Mouse (Mus musculus) limb, embryonic 12.5 days (tissue): ENCODE measurements at regions not wholly inside any gene's neighbourhood (a gene's known extent, or its start where the extent isn't known, plus 50 kb on each side); places are given as distances from the start of the nearest gene placed in this dataset.

Source experiments
- ATAC-seq: fragments of 200-750 bp; cut with Nextera tagmentation; 2 replicates; pipeline ENCODE4 v1.8.0; 2017; ENCODE audit warnings: low read depth, moderate TSS enrichment; ENCODE audit not compliant: insufficient number of reproducible peaks, insufficient read depth, low FRiP score, low TSS enrichment
- H3K27ac ChIP-seq: fragments of 300-500 bp; sonication (generic); 2 replicates; pipeline ENCODE4 v1.5.1; 2016; ENCODE audit warnings: mild to moderate bottlenecking, moderate library complexity
- H3K27me3 ChIP-seq: fragments of 300-500 bp; sonication (generic); 2 replicates; pipeline ENCODE4 v1.6.1; 2016; ENCODE audit warnings: mild to moderate bottlenecking, moderate library complexity
- H3K36me3 ChIP-seq: fragments of 300-500 bp; sonication (generic); 2 replicates; pipeline ENCODE4 v1.6.1; 2016; ENCODE audit warnings: mild to moderate bottlenecking, moderate library complexity
- H3K4me1 ChIP-seq: fragments of 300-500 bp; sonication (generic); replicated peaks from 2 replicates; pipeline ENCODE4 v1.6.1; 2016
- H3K4me2 ChIP-seq: fragments of 300-500 bp; sonication (generic); 2 replicates; pipeline ENCODE4 v1.6.1; 2016; ENCODE audit warnings: mild to moderate bottlenecking, moderate library complexity
- H3K4me3 ChIP-seq: fragments of 300-500 bp; sonication (generic); replicated peaks from 2 replicates; pipeline ENCODE4 v1.5.1; 2016; ENCODE audit warnings: mild to moderate bottlenecking
- H3K9ac ChIP-seq: fragments of 300-500 bp; sonication (generic); replicated peaks from 2 replicates; pipeline ENCODE4 v1.6.1; 2016; ENCODE audit warnings: mild to moderate bottlenecking, moderate library complexity
- H3K9me3 ChIP-seq: fragments of 300-500 bp; sonication (generic); 2 replicates; pipeline ENCODE4 v1.6.1; 2016; ENCODE audit warnings: mild to moderate bottlenecking, moderate library complexity
- WGBS: fragments of 180-500 bp; shearing (Covaris S2); methylation state at CpG from one replicate; pipeline ENCODE4 v1.1.7; 2016; 5-methylcytosine and 5-hydroxymethylcytosine counted together

DNA sequence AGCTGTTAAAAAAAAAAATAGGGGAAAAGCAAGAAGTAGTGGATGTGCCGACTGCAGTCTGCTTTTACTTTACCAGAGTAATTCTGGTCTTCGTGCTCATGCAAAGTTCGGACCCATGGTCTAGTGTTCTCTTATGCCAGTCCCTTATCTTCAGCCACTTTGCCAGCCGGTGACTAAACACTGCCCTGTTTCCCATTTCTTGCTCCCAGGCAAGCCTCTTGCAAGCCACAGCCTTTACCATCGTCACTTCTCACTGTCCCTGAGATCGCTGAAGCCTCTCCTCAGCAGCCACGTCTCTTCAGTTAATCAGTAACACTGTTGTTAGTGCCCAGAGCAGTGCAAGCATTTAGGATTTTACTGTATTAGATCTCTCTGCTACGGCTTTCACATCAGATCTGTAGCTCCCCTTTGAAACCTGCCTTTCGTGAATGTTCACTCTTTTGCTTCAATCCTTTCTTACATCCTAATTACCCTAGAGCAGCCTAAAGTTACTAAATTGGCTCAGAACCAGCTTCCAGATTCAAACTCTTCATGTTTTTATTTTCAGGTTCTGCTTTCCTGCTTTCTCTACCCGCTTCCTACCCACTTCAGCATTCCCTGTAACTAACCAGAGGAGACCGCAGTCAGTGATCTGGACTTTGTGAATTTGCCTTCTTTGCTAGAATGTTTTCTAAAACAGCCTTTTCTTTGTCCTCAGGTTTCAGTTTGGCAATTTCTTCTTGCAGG lies 184.5 kb upstream of the Emcn start:
- no peak overlapping the region for H3K4me3 ChIP-seq
- WGBS = 70% methylated on average over 11 of the region's 11 CpGs
- no peak overlapping the region for H3K27ac ChIP-seq

DNA sequence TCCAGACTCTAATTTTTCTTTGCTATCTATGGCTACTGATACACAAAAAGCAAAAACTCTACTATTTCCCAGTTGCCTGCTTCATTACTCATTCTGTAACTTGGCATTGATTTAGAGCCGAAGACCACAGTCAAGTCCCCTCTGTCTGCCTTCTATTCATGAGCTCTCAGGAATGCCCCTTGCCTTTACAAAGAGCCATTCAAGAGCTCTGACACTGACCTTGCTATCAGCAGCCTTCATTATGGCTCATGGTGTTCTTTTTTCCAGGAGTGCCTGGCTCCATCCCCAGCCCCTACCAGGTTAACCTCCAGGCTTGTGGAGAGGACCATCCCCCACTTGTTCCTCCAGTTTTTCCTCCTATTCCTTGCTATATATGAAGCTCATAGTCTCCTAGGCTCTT lies 151.8 kb upstream of the Emcn start:
- no peaks in the 10 kb centered on the region for H3K4me1 ChIP-seq
- WGBS = 94% methylated on average over 1 of the region's 1 CpGs
- no peaks in the 10 kb centered on the region for H3K36me3 ChIP-seq
- H3K27me3 ChIP-seq = no peaks in the 10 kb centered on the region
- H3K4me3 ChIP-seq = no peak overlapping the region
- H3K9me3 ChIP-seq = no peaks in the 10 kb centered on the region
- H3K27ac ChIP-seq = no peak overlapping the region
- no peak overlapping the region for H3K4me2 ChIP-seq
- no peak for ATAC-seq
- H3K9ac ChIP-seq = no peak overlapping the region

More for the DNA sequence above, 184.5 kb upstream of the Emcn start:
- ATAC-seq = no peak
- H3K36me3 ChIP-seq = no peaks in the 10 kb centered on the region
- no peaks in the 10 kb centered on the region for H3K4me1 ChIP-seq
- H3K4me2 ChIP-seq = no peak overlapping the region
- no peak overlapping the region for H3K9ac ChIP-seq
- no peaks in the 10 kb centered on the region for H3K9me3 ChIP-seq
- no peaks in the 10 kb centered on the region for H3K27me3 ChIP-seq

DNA sequence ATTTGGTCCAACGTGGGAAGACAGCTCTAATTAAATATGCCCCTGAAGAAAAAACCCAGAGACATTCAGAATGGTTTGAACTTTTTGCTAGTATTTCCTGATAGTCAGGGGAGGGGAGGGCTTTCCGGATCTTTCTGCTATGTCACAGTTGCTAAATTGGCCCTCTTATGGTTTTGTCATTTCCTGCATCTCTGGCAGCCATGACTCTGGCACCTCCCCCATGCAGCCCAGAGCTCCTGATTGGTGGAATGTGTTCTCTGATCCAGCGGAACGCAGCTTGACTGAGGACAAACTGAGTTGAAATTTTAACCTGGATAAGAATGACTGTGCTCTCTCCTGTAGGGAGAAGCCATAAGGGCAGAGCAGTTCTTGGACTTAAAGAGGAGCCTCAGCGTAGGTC lies 150.4 kb upstream of the Emcn start:
- ATAC-seq = no peak
- Histone ChIP-seq H3K27ac (no peak overlapping the region), H3K27me3 (no peaks in the 10 kb centered on the region), H3K9me3 (no peaks in the 10 kb centered on the region), H3K36me3 (no peaks in the 10 kb centered on the region), H3K9ac (no peak overlapping the region), H3K4me2 (no peak overlapping the region), H3K4me1 (no peaks in the 10 kb centered on the region), H3K4me3 (no peak overlapping the region)
- WGBS = 80% methylated on average over 5 of the region's 5 CpGs

DNA sequence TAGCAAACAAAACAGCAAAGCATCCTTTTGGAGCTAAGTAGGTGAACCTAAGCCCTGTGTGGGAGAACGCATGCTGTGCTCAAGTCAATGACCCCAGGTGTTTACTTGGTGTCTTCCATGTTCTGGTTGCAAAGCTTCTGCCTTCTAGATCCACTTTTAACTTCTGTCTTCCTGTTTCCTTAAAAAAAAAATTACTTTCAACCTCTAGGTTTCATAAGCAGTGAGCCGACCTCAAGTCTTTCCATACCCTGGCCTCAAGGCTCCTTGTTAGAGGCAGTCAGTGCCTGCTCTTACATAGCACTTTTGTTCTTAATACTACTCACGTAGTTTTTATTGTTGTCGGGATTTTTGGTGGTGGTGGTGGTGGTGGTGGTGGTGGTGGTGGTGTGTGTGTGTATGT lies 149.9 kb upstream of the Emcn start:
- Histone ChIP-seq H3K9ac (no peak overlapping the region), H3K4me1 (no peaks in the 10 kb centered on the region), H3K4me3 (no peak overlapping the region), H3K36me3 (no peaks in the 10 kb centered on the region), H3K27me3 (no peaks in the 10 kb centered on the region), H3K27ac (no peak overlapping the region), H3K4me2 (no peak overlapping the region), H3K9me3 (no peaks in the 10 kb centered on the region)
- ATAC-seq = no peak
- WGBS = 87% methylated on average over 4 of the region's 4 CpGs

DNA sequence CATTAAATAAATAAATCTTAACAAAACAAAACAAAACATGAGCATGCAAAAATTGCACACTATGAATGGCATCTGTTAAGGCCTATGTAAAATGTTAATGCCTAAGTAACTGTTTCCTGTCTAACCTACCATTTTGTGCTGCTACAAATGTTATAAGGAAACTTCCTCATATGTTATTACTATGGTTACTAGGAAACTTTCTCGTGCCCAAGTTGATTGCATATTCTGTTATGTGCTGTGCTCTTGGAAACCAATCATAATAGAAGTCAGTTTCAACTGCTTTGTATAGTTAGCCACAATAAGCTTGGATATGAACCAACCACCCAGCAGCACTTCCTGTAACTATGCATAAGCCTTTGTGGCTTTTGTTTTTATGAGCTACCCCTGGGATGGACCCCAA lies 147.0 kb upstream of the Emcn start:
- Histone ChIP-seq H3K27ac (no peak overlapping the region), H3K27me3 (no peaks in the 10 kb centered on the region), H3K4me3 (no peak overlapping the region), H3K4me2 (no peak overlapping the region), H3K4me1 (no peaks in the 10 kb centered on the region), H3K9ac (no peak overlapping the region), H3K36me3 (no peaks in the 10 kb centered on the region), H3K9me3 (no peaks in the 10 kb centered on the region)
- WGBS = 68% methylated on average over 1 of the region's 1 CpGs
- ATAC-seq = no peak

DNA sequence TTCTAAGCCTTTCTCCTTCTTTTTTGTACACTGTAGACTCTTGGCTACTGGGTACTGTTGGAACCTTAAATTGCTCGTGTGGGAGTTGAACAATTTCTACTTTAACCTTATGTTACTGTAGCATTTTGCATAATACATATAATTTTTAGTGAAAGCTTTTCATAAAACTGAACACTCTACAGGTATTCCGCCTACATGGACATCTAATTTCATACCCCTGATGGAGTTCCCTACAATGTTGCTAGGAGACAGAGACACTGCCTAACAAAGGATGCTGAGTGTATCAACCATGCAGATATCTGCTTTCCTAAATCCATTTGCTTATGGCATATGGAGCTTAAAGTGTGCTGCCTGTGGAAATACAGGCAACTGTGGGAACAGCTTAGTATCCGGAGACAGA lies 129.2 kb upstream of the Emcn start:
- Histone ChIP-seq H3K9ac (no peak overlapping the region), H3K4me2 (no peak overlapping the region), H3K4me3 (no peak overlapping the region), H3K9me3 (no peaks in the 10 kb centered on the region), H3K4me1 (no peaks in the 10 kb centered on the region), H3K27ac (no peak overlapping the region), H3K36me3 (no peaks in the 10 kb centered on the region), H3K27me3 (no peaks in the 10 kb centered on the region)
- no peak for ATAC-seq
- WGBS = 81% methylated on average over 3 of the region's 3 CpGs

DNA sequence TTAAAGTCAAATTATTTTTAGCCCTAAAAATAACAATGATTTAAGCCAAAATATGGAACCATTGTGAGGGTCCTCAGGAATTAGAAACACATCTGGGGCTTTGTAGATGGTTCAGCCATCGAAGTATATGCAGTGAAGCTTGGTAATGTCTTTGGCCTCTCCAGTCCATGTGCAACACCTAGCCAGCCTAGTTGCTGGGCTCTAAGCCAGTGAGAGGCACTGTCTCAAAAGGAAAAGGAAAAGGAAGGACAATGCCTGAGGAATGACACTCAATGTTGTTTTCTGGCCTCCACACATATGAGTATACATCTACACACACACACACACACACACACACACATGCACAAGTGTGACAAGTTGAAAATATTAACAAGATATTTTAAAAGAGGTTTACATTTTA lies 124.8 kb upstream of the Emcn start:
- 77% methylated on average over 1 of the region's 1 CpGs for WGBS
- H3K9ac ChIP-seq = no peak overlapping the region
- H3K4me2 ChIP-seq = no peak overlapping the region
- H3K4me1 ChIP-seq = no peaks in the 10 kb centered on the region
- H3K27ac ChIP-seq = no peak overlapping the region
- H3K9me3 ChIP-seq = no peaks in the 10 kb centered on the region
- H3K36me3 ChIP-seq = no peaks in the 10 kb centered on the region
- ATAC-seq = no peak
- H3K27me3 ChIP-seq = no peaks in the 10 kb centered on the region
- no peak overlapping the region for H3K4me3 ChIP-seq

DNA sequence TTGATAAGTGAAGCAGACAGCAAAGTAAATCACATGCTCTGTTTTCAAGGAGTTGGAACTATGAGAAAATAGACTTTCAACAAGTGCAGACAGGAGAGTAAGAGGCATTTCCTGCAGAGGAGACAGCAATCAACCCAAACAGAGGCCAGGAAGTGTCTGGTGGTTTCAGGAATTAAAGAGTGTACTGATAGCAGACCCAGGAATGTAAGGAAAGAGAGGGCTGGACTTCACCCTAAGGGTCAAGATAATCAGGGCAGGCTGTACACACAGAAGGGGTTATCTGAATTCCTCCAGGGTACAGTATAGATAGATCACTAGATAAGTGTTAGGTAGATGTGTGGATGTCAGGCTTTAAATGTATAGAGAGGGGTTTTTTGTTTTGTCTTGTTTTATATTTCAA lies 123.6 kb upstream of the Emcn start:
- Histone ChIP-seq H3K9ac (no peak overlapping the region), H3K4me3 (no peak overlapping the region), H3K4me1 (no peaks in the 10 kb centered on the region), H3K27ac (no peak overlapping the region), H3K36me3 (no peaks in the 10 kb centered on the region), H3K27me3 (no peaks in the 10 kb centered on the region), H3K9me3 (no peaks in the 10 kb centered on the region), H3K4me2 (no peak overlapping the region)
- no peak for ATAC-seq

DNA sequence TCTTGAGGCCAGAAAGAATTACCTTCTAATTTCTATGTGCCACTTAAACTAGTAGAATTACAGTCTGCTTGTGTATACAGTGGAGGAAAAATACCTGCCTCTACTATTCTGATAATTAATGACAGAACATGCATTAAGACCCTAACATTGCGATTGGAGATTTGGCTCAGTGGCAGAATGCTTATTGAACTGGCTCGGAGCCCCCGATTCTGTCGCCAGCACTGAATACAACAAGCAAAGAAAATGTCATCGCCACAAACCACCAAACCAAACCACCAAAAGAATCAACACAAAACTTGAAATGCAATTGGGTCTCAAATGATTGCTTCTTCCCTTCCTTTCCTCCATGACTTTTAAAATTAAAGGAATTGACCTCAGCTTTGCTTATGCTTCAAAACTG lies 122.9 kb upstream of the Emcn start:
- H3K4me3 ChIP-seq = no peak overlapping the region
- H3K27me3 ChIP-seq = no peaks in the 10 kb centered on the region
- H3K9ac ChIP-seq = no peak overlapping the region
- no peak overlapping the region for H3K27ac ChIP-seq
- no peaks in the 10 kb centered on the region for H3K36me3 ChIP-seq
- WGBS = 95% methylated on average over 5 of the region's 5 CpGs
- no peaks in the 10 kb centered on the region for H3K9me3 ChIP-seq
- no peak for ATAC-seq
- no peaks in the 10 kb centered on the region for H3K4me1 ChIP-seq
- no peak overlapping the region for H3K4me2 ChIP-seq

DNA sequence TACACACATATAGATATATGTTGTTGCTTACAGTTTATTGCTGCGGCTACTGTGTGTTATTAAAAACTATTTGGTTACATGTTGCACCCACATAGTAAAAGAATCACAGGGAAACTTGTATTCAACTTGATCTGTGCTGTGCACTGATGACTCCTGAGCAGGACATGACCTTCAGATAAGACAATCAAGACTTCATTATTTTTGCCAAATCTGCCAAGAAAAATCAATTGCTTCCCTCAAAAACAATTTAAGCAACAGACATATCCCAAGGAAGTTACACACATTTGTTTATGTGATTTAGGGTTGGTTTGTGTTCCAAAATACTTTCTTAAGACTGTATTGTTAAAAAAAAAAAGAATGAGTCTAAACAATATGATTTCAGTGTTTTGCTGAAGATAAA lies 114.7 kb upstream of the Emcn start:
- Histone ChIP-seq H3K4me3 (no peak overlapping the region), H3K27ac (no peak overlapping the region), H3K4me1 (no peaks in the 10 kb centered on the region), H3K4me2 (no peak overlapping the region), H3K36me3 (no peaks in the 10 kb centered on the region), H3K9ac (no peak overlapping the region), H3K9me3 (no peaks in the 10 kb centered on the region), H3K27me3 (no peaks in the 10 kb centered on the region)
- no peak for ATAC-seq
- 91% methylated on average over 1 of the region's 1 CpGs for WGBS

DNA sequence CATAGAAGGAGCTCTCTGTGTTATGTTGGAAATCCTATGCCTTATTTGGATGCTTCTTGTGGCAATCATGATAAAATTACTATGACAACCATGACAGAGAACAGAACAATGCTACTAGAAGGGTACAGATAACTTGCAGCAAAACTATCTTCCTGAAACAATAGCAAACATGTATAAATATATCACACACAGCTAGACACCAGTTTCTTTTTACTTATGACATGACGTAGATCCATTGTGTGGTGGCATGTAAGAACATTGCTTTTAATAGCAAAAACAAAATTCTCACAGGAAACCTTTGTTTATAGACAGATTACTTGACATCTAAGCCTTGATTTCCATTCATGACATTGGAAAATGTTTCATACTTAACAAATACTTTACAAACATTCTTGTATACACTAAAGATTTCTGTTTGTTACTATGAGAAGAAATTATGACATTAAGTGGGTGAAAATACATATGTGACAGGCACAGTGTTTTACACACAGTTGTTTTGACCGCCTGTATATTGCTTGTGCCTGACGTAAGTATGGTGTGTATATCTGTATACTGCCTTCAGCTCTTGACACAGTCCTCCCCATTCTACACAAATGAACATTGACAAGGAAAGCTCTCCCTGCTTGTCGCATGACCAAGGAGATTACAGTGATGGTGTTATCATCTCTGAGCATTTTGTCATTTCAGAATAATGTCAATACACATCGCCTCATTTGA lies 113.6 kb upstream of the Emcn start:
- Histone ChIP-seq H3K4me2 (no peak overlapping the region), H3K9ac (no peak overlapping the region), H3K4me3 (no peak overlapping the region), H3K27me3 (no peaks in the 10 kb centered on the region), H3K36me3 (no peaks in the 10 kb centered on the region), H3K9me3 (no peaks in the 10 kb centered on the region), H3K27ac (no peak overlapping the region), H3K4me1 (no peaks in the 10 kb centered on the region)
- ATAC-seq = no peak
- 90% methylated on average over 5 of the region's 5 CpGs for WGBS

DNA sequence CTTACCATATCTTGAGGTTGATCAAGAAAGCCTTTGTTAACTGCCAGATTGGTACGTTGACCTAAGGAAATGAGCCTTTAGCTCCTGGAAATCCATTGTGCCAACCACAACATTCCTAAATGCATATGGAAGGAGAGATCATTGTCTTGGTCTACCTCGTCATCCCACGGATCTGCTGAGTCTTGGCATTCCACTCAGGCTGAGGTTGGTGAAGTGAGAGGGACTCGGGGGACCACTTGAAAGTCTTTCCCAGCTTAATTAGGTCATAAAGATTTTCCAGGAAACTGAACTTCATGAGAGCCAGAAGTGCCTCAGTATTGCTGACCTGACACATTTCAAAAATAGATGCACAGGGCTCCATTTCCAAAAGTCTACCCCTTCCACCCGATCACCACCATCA lies 112.5 kb upstream of the Emcn start:
- Histone ChIP-seq H3K36me3 (no peaks in the 10 kb centered on the region), H3K27ac (no peak overlapping the region), H3K9me3 (no peaks in the 10 kb centered on the region), H3K4me1 (no peaks in the 10 kb centered on the region), H3K4me2 (no peak overlapping the region), H3K4me3 (no peak overlapping the region), H3K9ac (no peak overlapping the region), H3K27me3 (no peaks in the 10 kb centered on the region)
- WGBS = 66% methylated on average over 5 of the region's 5 CpGs
- no peak for ATAC-seq
